Mouse (Mus musculus) Muller cell, postnatal 12 days (primary cell): ENCODE measurements at regions not wholly inside any gene's neighbourhood (a gene's known extent, or its start where the extent isn't known, plus 50 kb on each side); places are given as distances from the start of the nearest gene placed in this dataset.

Source experiments
- DNase-seq: peaks from one replicate; pipeline ENCODE4 v3.0.0-alpha.2; 2015; ENCODE audit errors: inconsistent ontology term

DNA sequence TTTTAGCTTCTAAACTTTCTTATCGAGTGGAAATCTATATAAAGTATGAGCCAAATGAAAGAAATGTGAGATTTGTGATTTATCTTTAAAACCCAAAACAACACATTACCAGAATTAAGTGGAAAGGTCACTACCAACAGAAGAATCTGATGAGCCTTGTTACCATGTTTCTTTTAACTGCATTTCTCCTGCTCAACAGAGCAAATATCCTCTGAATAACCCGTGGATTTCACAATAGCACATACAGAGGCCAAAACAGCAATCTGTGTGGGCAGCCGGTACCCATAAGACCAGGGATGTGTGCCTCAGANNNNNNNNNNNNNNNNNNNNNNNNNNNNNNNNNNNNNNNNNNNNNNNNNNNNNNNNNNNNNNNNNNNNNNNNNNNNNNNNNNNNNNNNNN, 85.3 kb downstream of the 4930444P10Rik start:
- peak; percentile 77 for DNase-seq

DNA sequence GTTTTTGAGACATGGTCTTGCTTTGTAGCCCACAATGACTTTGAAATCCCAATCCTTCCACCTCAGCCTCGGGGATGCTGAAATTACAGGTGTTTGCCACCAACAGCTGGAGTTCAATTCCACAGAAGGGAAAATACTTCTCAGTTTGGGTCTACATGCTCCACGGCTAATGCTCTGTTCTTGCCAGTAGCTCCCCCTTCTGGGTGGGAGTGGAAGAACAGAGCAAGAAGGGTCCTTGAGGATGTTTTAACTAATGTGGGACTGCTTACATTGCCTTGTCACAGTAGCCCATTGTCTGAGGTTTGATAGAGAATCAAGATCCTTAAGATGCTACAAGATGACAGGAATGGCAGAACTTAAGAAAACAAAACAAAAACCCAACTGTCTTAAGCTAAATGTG, 86.2 kb downstream of the 4930444P10Rik start:
- no peak for DNase-seq

DNA sequence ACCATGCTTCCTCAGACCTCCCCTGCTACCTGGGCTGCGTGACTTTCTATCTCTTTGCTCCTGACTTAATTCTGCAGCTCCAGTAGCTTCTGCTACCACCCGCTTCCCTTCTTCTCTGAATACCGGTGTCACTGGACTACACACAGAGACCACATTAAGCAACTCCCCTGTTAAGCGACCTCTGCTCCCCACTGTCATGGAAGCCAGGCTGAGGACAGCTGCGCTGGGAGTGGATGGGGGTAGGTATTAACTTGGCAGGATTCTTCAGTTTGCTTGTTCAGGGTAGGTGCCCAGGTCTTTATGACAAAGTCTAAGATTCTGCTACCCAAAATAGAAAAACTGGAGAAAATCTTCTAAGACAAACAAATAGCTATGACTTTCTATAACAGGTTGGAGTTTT, 96.0 kb downstream of the 4930444P10Rik start:
- DNase-seq: no peak

DNA sequence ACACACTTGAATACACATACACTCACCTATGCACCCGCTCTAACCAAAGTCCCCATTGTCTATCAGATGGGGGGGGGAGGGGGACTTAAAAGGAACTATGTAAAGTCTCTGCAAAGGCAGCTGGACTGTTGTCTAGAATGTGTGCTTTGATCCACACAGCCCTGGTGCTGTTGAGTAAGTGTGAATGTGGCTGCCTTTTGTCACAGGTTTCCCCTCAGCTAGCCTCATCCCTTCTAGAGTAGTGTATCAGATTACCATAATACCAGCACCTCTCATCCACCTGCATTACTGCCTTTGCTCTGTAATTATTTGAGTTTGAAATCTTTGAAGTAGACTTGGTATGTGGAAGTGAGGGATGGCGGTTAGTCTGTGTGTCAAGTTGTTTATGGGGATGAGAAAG, 96.8 kb downstream of the 4930444P10Rik start:
- DNase-seq: no peak

DNA sequence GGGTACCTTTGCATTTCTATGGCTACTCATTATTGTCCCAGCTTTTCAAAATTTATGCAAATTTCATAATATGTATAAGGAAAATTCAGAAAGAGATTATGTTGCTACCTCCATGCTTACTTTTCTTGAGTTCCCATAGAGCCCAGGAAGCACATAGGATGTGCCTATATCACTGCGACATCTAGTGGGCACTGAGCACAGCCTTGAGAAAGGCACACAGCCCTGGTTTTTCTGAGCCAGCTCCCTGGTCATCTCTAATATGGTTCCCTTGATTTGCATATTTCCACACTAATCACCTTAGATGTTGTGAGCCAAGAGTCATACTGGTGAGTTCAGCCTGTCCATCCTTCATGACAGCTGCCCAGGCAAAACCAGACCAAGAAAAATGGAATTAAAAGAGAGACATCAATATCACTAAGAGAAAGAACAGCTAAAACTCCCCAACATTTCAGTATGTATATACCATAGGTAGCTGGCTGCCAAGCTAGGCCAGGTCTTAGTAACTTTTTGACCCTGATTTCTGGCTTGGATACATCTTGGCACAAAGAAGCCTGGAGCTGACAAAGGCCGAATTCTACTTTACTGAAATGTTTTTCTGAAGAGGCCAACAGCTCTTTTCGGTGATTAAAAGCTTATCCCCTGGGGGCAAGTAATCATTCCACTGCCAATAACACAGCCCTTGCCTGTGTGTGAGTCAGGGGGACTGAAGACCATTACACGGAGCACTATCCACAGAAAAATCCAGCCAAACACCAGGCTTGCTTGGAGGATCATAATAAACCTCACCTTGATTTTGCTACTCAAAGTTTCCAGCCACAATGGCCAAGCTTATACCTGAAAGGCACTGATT, 99.3 kb downstream of the 4930444P10Rik start:
- DNase-seq: peak; percentile 57

DNA sequence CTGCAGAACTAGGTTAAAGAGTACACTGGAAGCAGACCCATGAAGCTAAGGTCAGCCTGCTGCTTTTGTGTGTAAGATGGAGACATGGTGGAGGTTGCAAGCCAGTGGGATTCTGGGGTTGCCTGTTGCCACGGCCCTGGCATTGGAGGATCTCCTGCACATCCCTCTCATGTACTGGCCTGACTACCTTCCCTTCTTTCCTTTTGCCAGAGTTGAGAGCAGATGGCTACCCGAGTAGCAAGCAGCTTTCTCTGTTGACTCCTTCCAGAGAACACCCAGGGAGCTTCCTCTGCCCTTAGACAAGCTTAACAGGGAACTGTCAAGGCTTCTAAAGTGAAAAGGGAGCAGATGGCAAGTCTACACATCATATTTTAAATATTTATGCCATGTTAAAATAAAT, 102.1 kb downstream of the 4930444P10Rik start:
- DNase-seq: no peak

DNA sequence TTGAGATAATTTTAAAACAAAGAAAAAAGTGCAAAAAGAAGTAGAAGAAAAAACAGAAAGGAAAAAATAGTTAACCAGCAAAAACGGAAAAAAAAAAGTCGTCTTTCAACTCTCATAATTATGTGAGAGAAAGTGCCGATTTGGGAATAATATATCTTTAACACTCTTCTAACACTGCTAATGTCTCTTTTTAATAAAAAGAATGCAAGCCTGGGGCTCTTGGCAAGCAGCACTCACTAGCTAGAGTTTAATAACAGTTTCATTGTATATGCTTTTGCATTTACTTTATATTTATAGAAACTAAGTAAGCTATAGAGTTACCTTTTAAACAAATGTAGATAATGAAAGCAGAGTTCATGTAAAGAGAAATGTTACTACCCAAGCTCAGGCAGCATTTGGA, 107.5 kb downstream of the 4930444P10Rik start:
- no peak for DNase-seq

DNA sequence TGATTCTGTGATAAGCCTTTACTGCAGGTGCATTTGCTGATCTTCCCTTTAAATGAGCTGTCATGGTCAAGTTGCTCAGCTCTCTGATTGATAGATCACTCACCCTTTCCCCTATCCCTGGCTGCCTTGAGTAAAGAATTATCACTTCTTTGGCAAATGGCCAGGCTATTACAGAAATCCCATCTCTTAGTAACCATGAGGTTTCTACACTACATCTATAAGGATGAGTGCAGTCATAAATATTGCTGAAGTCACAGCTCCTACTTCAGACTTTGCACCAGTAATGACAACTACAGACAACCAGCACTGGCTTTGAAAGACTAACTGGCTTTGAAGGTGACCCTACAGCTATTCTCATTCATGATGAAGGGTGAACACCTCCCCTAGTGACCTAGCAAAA, 113.8 kb downstream of the 4930444P10Rik start:
- no peak for DNase-seq

DNA sequence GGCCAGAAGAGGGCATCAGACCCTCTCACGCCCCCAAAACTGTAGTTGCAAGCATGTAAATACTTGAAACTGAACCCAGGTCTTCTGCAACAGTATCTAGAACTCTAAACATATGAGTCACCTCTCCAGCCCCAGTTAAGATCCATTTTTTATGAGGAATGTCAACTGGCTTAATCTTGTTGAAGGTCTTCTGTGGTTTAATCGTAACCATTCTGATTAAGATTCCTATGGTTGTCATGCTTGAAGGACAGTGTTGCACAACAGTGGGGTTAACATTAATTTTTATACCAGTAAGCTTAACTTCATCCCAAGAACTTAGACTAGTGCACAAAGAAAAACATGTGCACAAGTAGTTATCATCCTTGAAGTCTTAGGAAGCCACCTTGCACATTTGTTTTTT, 133.5 kb downstream of the 4930444P10Rik start:
- DNase-seq: no peak

DNA sequence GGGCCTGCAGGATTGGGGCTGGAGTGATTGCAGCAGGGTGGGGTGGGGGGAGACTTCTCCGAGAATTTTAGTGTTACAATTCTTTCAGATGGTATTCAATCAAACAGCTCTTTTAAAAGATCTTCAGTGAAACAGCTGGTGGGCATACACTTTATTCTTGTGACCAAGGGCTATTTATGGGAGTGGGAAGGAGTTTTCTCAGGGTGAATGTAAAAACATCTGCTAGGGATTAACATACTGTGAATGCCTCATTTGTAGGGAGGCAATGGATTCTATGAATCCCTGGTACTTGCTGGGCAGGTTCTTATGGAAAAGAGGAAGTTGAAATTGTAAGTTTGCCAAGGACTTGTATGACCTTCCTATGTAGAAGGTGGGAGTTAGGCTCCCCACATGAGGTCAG, 134.5 kb downstream of the 4930444P10Rik start:
- DNase-seq: no peak

DNA sequence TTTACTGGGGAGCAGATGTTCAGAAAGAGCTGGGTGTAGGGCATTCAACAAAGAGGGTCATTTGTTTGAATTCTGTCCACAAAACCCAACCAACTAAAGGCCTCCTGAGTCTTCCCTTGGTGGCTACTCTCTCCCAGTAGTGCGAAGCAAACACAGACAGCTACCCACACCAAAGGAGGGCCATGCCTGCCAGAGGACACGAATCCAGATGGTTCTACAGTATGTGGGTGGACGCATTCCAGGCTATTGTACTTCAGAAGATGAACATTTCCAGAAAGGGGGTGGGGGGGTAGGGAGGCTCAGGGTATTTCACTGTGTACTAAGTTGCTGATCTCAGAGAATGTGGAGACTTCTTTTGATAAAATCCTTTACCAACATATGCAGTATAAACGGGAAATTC, 149.5 kb downstream of the 4930444P10Rik start:
- peak; percentile 91 for DNase-seq

DNA sequence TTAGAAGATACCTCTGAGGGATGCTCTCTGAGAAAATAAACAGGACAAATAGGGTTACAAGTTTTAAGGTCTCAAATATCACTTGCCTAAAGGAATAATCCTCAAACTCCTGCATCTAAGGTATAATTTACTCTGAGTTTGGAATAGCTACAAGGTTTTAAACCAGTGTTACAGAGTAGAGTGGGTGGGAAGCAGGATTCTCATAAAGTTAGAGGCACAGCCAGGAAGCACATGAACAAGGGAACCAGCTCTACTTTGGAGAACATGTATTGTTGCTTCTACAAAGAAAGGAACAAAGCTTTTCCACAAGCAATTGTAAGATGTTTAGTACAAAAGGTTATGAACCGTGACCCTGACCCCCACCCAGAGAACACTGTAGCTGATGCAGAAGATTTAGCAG, 150.1 kb downstream of the 4930444P10Rik start:
- DNase-seq: no peak
